Mouse (Mus musculus): ENCODE measurements around the gene Zbp1. TPM values are rescaled to one million over a fixed set of nuclear protein-coding genes. Genes with fewer than 3 reads are reported as not detected.

The Zbp1 gene
- polyA plus RNA-seq, 1 experiment, result 7.8 TPM

- no peak overlapping the region for H3K4me3 ChIP-seq (ENCODE audit: insufficient read depth, low read depth, low read length)
- no peaks in the 10 kb centered on the region for H3K27me3 ChIP-seq (replicated peaks; ENCODE audit: control insufficient read depth, insufficient read depth, low read length)
- peak overlapping the region; percentile 40; the same call in 1 of the 2 replicates for H3K27ac ChIP-seq (ENCODE audit: insufficient read depth, low read depth, low read length)
- peaks cover 17% of the 10 kb centered on the region; the same call in 1 of the 2 replicates for H3K4me1 ChIP-seq (ENCODE audit: control insufficient read depth, insufficient read depth, low read length)
- TF ChIP-seq POLR2A (IDR thresholded peaks at IDR 0.05; ENCODE audit: low read depth, low read length) (no peak), CTCF (conservative IDR thresholded peaks at IDR 0.05; ENCODE audit: insufficient read depth, insufficient read length, low read depth, low read length) (no peak)
- peak; percentile 52 for DNase-seq
- WGBS, result 73% methylated on average over 10 of the region's 10 CpGs
- no peaks in the 10 kb centered on the region for H3K36me3 ChIP-seq (ENCODE audit: control insufficient read depth, insufficient read depth, low read length)
These were observed 53.4 kb downstream of the Zbp1 start for GRCm38 (mm10) chr2:173165357-173165756.

- peak; percentile 81 for DNase-seq
- peaks cover 15% of the 10 kb centered on the region; the same call in 1 of the 2 replicates for H3K4me1 ChIP-seq (ENCODE audit: control insufficient read depth, insufficient read depth, low read length)
- peak overlapping the region; percentile 47; the same call in 1 of the 2 replicates for H3K27ac ChIP-seq (ENCODE audit: insufficient read depth, low read depth, low read length)
- H3K27me3 ChIP-seq (replicated peaks; ENCODE audit: control insufficient read depth, insufficient read depth, low read length), result no peaks in the 10 kb centered on the region
- no peaks in the 10 kb centered on the region for H3K36me3 ChIP-seq (ENCODE audit: control insufficient read depth, insufficient read depth, low read length)
- H3K4me3 ChIP-seq (ENCODE audit: insufficient read depth, low read depth, low read length), result no peak overlapping the region
- TF ChIP-seq CTCF (conservative IDR thresholded peaks at IDR 0.05; ENCODE audit: insufficient read depth, insufficient read length, low read depth, low read length) (no peak), POLR2A (IDR thresholded peaks at IDR 0.05; ENCODE audit: low read depth, low read length) (no peak)
- 56% methylated on average over 10 of the region's 10 CpGs for WGBS
These were observed 53.8 kb downstream of the Zbp1 start for GRCm38 (mm10) chr2:173164946-173165345.

- DNase-seq, result peak; percentile 77
- TF ChIP-seq POLR2A (IDR thresholded peaks at IDR 0.05; ENCODE audit: low read depth, low read length) (no peak), CTCF (conservative IDR thresholded peaks at IDR 0.05; ENCODE audit: insufficient read depth, insufficient read length, low read depth, low read length) (peak; percentile 66)
- Histone ChIP-seq H3K27ac (ENCODE audit: insufficient read depth, low read depth, low read length) (peak overlapping the region; percentile 47; the same call in 1 of the 2 replicates), H3K27me3 (replicated peaks; ENCODE audit: control insufficient read depth, insufficient read depth, low read length) (no peaks in the 10 kb centered on the region), H3K4me3 (ENCODE audit: insufficient read depth, low read depth, low read length) (no peak overlapping the region), H3K36me3 (ENCODE audit: control insufficient read depth, insufficient read depth, low read length) (no peaks in the 10 kb centered on the region), H3K4me1 (ENCODE audit: control insufficient read depth, insufficient read depth, low read length) (peaks cover 11% of the 10 kb centered on the region; the same call in 1 of the 2 replicates)
- 64% methylated on average over 2 of the region's 2 CpGs for WGBS
These were observed 54.4 kb downstream of the Zbp1 start for GRCm38 (mm10) chr2:173164358-173164757.

GRCm38 (mm10) chr2:173163380-173163779, 55.3 kb downstream of the Zbp1 start:
- Histone ChIP-seq H3K27me3 (replicated peaks; ENCODE audit: control insufficient read depth, insufficient read depth, low read length) (no peaks in the 10 kb centered on the region), H3K4me1 (ENCODE audit: control insufficient read depth, insufficient read depth, low read length) (peaks cover 11% of the 10 kb centered on the region; the same call in 1 of the 2 replicates), H3K36me3 (ENCODE audit: control insufficient read depth, insufficient read depth, low read length) (peaks cover 3% of the 10 kb centered on the region; the same call in 1 of the 2 replicates), H3K4me3 (ENCODE audit: insufficient read depth, low read depth, low read length) (no peak overlapping the region), H3K27ac (ENCODE audit: insufficient read depth, low read depth, low read length) (peak overlapping the region; percentile 57; the same call in 1 of the 2 replicates)
- DNase-seq, result peak; percentile 85
- no peak for TF ChIP-seq CTCF (conservative IDR thresholded peaks at IDR 0.05; ENCODE audit: insufficient read depth, insufficient read length, low read depth, low read length)
- no peak for TF ChIP-seq POLR2A (IDR thresholded peaks at IDR 0.05; ENCODE audit: low read depth, low read length)
- WGBS, result 51% methylated on average over 8 of the region's 8 CpGs

- Histone ChIP-seq H3K4me3 (ENCODE audit: insufficient read depth, low read depth, low read length) (no peak overlapping the region), H3K27ac (ENCODE audit: insufficient read depth, low read depth, low read length) (peak overlapping the region; percentile 2; the same call in 1 of the 2 replicates), H3K36me3 (ENCODE audit: control insufficient read depth, insufficient read depth, low read length) (peaks cover 23% of the 10 kb centered on the region), H3K27me3 (replicated peaks; ENCODE audit: control insufficient read depth, insufficient read depth, low read length) (no peaks in the 10 kb centered on the region), H3K4me1 (ENCODE audit: control insufficient read depth, insufficient read depth, low read length) (peaks cover 10% of the 10 kb centered on the region; the same call in 1 of the 2 replicates)
- 22% methylated on average over 24 of the region's 24 CpGs for WGBS
- peak; percentile 89 for DNase-seq
- TF ChIP-seq POLR2A (IDR thresholded peaks at IDR 0.05; ENCODE audit: low read depth, low read length) (peak; percentile 42), CTCF (conservative IDR thresholded peaks at IDR 0.05; ENCODE audit: insufficient read depth, insufficient read length, low read depth, low read length) (peak; percentile 82)
These were observed 59.1 kb downstream of the Zbp1 start for GRCm38 (mm10) chr2:173159354-173160311.

GRCm38 (mm10) chr2:173158390-173159055, 60.2 kb downstream of the Zbp1 start:
- Histone ChIP-seq H3K27me3 (replicated peaks; ENCODE audit: control insufficient read depth, insufficient read depth, low read length) (no peaks in the 10 kb centered on the region), H3K36me3 (ENCODE audit: control insufficient read depth, insufficient read depth, low read length) (peaks cover 28% of the 10 kb centered on the region), H3K4me3 (ENCODE audit: insufficient read depth, low read depth, low read length) (peak overlapping the region; percentile 29), H3K4me1 (ENCODE audit: control insufficient read depth, insufficient read depth, low read length) (peaks cover 4% of the 10 kb centered on the region; the same call in 1 of the 2 replicates), H3K27ac (ENCODE audit: insufficient read depth, low read depth, low read length) (peak overlapping the region; percentile 96)
- DNase-seq, result no peak
- TF ChIP-seq CTCF (conservative IDR thresholded peaks at IDR 0.05; ENCODE audit: insufficient read depth, insufficient read length, low read depth, low read length) (0 out of 2 replicates have a peak, but pooled peaks have one; percentile 2), POLR2A (IDR thresholded peaks at IDR 0.05; ENCODE audit: low read depth, low read length) (peak; percentile 45)
- 67% methylated on average over 19 of the region's 19 CpGs for WGBS

Data from kidney, adult 2 months (tissue).